Mouse (Mus musculus) gastrocnemius, postnatal 14 days (tissue): ENCODE measurements at regions not wholly inside any gene's neighbourhood (a gene's known extent, or its start where the extent isn't known, plus 50 kb on each side); places are given as distances from the start of the nearest gene placed in this dataset.

Experiments used
- DNase-seq: peaks from one replicate; pipeline ENCODE4 v3.0.0; 2021; ENCODE audit warnings: mixed read lengths
- intact Hi-C: fragments of 180-260 bp; cut with DNase I; formaldehyde crosslinking; loops from one replicate; pipeline ENCODE4 v1.15.1; 2025; ENCODE audit warnings: low total_unique reads

DNA sequence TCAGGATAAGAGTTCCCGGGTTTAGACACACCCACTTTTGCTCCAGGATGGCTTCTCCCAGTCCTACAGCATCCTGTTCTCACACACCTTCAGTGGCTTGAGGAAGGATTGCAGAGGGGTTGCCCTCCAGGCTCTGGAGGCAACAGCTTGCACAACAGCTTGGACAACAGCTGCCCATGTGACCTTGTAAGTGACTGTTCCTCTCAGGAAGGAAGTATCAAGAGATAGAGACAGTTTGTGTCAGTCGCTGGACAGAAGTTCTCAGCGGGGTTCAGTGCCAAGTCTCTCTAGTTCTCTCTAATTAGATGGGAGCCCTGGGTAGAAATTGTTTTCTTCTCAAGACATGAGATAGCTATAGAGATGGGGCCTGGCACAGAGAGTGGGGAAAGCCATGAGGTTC, 252.9 kb upstream of the Tle3 start:
- intact Hi-C loops, result no loop called here
- no peak for DNase-seq

DNA sequence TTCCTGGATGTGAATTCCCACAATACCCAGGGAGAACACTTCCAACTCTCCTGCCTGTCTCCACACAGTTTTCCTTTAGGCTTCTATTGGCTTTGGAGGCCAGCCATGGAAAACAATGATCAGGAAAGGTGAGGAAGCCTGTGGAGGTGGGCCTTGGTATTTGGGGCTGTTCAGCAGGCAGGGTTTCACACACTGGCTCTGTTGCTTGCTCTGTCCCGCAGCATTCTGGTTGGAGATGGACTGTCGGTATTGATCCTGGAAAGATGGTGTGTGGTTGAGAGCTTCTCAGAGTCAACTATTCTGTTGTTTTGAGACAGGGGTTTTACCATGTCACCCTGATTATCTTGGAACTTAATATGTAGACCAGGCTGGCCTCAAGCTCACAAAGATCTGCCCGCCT, 251.6 kb upstream of the Tle3 start:
- no peak for DNase-seq
- intact Hi-C loops, result no loop called here

DNA sequence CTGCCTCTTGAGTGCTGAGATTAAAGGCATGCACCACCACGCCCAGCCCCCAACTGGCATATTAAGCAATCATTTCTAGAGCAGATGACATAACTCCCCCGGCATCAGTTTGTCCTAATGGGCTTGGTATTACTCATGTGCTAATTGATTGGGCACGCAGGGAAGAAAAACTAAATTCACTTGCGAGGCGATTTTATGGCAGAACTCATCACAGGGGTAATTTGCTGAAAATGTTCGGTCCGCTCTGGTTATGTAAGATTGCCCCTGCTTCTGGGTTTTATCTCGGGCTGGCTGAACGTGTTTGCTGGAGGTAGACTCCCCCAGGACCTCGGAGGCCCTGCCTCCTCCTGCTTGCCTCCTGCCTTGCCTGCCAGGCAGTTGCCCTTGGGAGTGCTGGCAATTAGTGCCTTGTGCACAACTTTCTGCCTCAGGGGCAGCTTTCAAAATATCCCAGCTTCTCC, 251.2 kb upstream of the Tle3 start:
- no peak for DNase-seq
- intact Hi-C loops, result no loop called here

DNA sequence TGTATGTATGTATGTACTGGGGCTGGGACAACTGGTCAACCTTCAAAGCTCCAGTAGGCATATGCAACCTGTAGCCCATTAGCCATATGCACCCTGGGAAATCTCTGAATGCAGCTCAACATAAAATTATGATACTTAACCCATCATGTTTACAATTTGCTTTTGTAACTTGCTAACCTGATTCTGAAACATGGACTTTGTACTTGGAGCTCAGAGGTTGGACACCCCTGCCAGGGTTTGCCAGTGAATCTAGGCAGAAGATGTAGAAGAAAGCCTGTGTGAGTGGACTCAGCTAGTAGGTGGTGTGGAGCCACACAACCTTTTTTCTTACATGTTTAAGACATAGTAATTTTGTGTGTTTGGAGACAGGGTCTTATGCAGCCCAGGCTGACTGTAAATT, 248.7 kb upstream of the Tle3 start:
- intact Hi-C loops, result no loop called here

DNA sequence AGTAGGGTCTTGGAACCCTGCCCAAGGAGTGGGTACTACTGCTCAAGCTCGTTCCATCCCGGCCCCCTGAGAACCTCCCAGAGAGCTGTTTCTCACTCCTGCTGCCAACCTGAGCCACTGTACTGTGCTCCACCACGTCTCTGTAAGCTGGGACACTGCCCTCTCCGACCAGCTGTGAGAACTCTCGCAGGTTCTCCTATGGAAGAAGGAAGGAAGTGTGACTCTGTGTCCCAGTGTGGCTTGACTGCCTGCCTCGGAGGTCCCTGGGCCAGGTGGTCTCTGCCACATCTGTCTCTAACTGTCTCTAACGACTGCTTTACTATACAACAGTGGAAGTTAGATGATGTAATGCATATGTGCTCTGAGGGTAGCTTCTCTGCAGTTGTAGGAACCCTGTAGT, 246.4 kb upstream of the Tle3 start:
- intact Hi-C loops, result no loop called here
- no peak for DNase-seq

More for the DNA sequence above, 248.7 kb upstream of the Tle3 start:
- DNase-seq, result no peak

DNA sequence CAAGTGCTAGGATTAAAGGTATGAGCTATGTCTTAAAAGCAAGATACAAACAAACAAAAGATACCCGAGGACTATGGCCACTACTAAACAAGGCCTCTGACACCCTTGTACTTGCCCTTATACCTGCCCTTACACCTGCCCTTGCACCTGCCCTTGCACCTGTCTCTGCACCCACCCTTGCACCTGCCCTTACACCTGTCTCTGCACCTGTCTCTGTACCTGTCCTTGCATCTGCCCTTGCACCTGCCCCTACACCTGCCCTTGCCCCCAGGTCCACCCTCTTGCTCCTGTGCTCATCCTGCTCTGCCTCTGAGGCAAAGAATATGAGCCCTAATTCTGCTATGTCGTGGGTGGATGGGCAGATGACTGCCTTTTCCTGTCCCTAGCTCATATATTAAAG, 244.1 kb upstream of the Tle3 start:
- DNase-seq, result no peak
- intact Hi-C loops, result no loop called here

DNA sequence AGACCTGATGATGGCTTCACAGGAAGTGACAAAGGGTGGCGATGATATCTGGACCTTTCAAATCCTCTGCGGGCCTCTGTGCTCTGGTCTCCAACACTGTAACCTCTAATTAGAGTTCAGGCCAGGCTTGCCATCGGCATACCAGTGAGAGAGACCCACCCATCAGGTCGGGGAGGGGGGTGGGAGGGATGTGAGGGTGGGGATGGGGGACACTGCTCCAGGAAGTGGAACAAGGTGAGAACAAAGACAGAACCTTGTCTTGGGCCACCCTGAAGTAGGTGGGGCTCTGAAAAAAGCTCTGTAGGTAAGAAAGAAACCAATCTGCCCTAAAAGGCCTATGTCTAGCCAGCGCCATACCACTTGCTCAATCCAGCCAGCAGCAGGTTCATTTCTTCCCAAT, 243.0 kb upstream of the Tle3 start:
- DNase-seq, result no peak
- intact Hi-C loops, result no loop called here

DNA sequence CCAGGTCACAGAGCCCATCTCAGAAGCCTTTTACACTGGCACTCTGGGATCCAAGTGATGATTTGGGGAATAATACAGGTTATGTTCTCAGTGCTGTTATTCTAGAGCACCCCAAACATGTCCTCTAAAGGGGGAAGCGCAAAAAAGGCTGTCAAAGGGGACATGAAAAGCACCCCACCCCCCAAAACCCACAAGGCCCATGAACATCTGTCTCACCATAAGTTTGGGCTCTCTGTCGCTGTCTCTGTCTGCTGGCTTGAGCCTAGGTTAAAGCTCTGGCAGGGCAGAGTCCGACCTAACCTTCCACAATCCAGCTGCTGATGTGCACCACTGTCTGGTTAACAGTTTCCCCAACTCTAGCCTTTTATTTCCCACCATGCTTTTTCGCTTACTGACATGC, 241.3 kb upstream of the Tle3 start:
- DNase-seq, result no peak
- intact Hi-C loops, result no loop called here

DNA sequence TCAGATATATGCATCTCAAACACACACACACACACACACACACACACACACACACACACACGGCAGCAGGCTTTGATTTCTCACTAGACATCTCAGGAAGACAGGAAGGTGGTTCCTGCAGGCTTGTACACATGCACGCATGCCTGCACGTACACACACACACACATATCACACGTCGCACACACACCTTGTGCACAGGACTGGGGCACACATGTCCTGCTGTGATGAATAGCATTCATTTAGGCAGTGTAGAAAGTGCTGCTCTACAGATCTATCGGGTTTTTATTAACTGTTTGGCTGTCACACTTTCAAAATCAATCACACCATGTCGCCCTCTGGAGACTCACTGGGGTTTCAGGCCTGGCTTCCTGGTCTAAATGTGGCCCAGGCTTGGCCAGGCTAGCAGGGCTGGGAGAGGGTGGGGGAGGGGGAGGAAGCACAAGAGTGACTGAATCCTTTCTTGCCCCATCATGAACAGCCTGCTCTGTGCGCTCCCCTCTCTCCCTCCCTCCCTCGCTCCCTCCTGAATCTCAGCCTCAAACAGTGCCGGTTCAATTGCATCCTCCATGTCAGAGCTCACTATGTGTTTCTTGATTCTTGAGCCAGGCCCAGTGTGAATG, 236.8 kb upstream of the Tle3 start:
- no peak for DNase-seq
- intact Hi-C loops, result no loop called here

DNA sequence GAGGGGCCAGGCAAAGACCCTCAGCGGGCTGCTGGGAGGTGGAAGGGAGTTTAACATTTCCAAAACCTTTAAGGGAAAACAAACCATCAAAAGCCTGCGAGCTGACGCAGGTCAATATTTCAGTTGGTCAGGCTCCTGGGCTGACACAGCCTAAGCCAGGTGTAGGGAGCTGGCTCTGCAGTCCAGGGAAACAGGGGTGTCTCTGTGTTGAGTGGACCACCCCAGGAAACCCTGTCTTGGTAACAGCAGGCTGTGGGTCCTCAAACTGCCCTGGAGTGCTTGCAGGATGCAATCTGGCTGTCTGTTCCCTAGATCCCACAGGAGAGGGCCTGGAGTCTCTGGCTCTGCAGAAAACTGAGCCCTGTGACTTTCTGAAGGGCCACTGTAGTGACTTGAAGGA, 236.2 kb upstream of the Tle3 start:
- no peak for DNase-seq
- intact Hi-C loops, result no loop called here

DNA sequence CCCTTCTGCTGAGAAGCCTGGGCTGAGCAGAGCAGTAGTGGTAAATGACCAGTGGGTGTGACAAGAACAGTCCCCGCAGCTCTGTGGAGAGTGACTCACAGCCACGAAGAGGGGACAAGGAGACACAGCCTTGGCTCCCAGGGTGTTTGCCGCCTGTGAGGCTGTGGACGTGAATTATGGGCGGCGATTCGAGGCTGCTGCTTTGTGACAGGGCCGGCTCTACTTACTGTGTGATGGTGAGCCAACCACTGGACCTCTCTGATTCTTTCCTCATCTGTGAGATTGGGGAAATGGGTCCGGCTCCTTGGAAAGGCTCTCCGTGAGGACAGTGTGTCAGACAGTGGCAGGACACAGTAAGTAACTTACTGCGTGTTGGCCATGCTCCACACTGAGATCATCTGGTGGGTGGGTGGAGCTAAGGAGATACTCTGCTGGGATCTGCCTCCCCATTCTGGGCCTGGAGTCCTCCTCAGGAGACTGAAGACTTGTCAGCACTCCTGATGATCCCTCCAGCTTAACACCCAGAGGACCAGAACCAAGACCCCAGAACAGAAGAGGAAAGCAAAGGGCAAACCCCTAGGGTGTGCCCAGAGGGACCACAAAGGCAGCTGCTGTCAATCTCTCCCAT, 233.3 kb upstream of the Tle3 start:
- intact Hi-C loops, result no loop called here
- peak; percentile 19 for DNase-seq

DNA sequence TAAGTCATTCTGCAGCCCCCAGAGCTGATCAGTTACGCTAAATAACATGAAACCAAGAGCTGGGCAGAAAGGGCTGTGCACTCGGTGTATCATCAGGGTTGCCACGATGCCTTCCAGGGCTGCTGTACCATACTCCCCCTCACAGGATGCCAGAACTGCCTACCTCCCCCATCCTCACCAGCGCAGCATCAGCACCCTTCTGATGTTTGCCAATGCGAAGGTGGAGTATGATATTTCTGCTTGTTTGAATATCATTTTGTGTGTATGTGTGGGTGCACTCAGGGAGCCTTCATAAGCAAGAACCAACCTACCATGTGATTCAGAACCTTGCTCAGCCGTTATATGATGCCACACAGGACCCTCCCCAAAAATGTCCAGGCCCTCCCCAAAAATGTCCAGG, 229.1 kb upstream of the Tle3 start:
- DNase-seq, result no peak
- intact Hi-C loops, result no loop called here

DNA sequence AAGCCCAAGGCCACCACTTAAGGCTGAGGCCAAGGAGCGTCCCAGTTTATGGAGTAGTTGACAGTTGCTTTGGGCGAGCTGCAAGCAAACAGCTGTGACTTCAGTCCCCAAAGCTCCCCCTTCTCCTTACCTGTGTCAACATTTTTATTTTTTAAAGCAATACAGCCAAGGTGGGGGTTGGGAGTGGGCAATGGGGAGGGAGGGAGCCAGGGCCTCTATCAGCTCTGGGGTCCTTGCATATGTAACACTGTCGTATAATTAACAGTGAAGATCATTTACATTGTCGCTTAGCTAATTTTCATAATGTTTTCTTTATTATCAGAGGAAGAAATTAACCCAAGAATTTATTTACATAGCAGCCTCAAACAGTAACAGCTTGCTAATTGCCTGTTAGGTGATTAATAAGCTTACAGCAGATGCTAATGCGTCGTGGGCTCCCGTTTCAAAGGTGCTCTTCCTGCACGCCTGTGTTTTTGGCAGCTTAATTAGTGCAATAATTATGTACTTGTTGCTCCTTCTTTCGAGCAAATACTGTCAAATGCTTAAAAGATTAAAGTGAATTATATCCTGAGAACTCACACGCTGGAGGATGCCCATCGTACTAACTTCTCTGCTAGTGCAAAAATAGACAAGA, 227.4 kb upstream of the Tle3 start:
- intact Hi-C loops, result no loop called here
- DNase-seq, result no peak

DNA sequence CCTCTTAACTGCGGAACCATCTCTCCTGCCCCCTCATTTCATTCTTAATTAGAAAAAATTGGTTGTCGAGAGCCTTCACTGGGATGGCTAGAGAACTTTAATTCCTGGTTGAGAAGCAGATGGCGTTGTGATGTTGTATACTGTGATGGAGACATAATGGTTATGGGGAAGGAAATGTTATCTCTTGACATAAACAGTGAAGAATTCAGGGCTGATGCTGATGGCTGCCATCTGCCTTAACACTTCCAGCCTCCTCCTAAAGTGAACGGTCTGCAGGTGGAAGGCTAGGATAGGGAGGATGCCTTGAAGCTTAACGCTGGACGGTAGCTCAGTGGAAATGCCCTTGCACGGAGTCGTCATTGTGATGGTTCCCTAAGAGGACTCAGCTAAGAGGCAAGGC, 226.4 kb upstream of the Tle3 start:
- no peak for DNase-seq
- intact Hi-C loops, result no loop called here

DNA sequence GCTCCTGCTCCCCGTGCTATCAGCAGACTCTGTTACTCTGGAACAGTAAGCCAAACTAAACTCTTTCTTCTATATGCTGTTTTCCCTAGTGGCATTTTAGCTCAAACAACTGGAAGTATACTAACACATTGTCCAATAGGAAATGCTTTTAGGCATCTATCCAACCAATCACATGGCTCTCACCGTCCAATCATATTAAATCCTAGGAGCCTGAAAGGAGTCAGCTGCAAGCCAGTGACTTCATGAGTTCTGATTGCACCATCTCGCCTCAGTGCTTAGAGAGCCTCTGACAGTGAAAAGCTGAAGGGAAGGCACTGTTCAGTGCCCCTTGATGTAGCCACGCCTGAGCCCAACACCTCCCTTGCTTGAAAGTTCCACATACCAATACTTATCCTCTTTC, 221.0 kb upstream of the Tle3 start:
- intact Hi-C loops, result no loop called here
- DNase-seq, result no peak

DNA sequence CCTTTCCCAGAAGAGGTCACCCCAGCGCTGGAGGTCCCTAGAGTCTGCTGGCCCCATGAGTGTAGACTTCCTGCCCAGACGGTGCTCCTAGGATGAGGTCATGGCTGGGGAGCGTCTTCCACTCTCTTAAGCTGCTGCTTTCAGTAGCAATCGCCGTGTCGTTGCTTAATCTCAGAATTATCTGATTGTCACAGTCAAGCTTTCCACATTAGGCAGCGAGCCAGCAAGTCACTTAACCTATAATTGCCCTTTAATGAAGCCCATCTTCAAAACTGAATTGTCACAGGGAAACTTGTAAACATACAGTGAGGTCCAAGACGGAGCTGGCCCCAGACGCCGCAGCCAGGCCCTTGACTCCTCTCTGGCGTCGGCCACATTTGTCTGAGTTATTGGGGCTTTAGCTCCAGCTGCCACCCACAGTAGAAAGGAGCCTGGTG, 220.2 kb upstream of the Tle3 start:
- intact Hi-C loops, result no loop called here
- no peak for DNase-seq

DNA sequence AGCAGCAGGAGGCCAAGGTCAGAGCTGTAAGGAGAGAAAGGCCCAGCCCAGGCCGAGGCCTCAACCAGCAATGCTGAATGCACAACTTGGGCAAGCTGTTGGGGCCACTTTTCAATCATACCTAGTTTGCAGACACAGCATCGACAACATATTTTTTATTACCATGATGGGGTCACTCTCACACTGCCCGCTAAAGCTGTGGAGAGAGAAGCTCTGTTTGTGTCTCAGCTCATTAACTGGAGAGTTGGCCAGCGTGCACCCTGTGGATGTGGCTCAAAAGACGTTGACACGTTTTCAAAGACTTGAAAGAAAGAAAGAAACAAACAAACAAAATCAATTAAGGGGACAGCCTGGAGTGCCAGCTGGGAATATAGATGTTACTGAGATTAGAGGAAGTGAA, 217.4 kb upstream of the Tle3 start:
- no peak for DNase-seq

DNA sequence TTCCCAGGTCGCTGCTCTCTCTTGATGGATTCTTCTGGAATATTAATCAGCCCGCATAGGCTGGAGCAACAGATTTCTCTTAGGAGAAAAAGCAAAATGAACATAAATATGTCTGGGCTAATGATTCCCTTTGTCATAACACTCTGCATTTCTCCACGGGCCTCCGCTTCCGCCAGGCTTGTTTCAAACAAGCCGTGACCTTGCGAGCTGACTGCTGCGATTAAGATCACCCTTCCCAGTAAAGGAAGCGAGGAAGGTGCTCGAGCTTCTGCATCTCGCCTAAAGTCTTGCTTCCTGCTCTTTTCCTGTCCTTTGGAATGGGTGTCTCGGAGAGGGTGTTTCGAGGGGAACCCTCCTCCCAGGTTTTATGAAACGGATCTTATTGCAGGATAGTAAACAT, 216.3 kb upstream of the Tle3 start:
- intact Hi-C loops, result no loop called here
- no peak for DNase-seq

More for the DNA sequence above, 217.4 kb upstream of the Tle3 start:
- intact Hi-C loops, result no loop called here

DNA sequence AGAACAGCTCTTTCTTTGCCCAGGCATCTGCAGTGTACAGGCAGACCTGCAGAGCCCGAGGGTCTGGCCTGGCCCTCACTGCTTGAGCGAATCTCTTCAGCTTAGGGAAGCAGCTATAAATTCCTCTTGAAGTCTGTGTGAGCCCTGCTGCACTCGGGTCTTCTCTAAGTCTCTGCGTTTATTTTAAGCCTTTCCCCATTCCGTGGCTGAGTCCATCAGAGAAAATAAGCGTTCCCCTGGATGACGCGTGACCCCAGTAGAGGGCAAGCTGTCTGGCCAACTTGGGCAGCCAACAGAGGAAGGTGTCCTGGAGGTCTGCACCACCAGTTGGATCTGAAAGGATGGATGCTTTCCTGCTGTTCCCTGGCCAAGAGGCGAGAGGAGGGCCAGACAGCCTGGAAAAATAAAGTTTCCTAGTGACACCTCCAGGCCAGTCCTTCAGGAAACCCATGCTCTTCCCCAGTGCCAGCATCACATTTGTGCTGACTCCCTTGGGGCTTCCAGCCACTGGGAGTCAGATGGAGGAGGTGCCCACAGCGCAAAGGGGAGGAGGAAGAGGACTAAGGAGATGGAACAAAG, 213.9 kb upstream of the Tle3 start:
- no peak for DNase-seq
- intact Hi-C loops, result no loop called here

DNA sequence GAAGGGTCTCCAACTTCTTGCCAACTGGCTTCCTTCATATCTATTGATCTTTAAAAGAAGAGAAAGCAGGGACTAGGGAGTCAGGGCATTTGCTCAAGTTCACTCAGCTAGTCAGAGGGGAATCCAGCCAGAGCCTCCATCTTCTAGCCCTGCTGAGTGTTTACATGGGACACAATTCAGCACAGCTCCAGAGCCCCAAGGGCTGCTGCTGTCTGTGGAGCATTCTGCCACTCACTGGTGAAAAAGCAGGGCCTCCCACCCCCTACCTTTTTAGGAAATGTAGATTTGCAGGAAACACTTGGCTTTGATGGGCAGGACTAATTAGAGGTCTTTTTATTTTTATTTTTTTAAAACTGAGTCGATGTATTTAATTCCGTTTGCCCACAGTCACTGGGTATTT, 213.0 kb upstream of the Tle3 start:
- intact Hi-C loops, result no loop called here
- DNase-seq, result no peak

DNA sequence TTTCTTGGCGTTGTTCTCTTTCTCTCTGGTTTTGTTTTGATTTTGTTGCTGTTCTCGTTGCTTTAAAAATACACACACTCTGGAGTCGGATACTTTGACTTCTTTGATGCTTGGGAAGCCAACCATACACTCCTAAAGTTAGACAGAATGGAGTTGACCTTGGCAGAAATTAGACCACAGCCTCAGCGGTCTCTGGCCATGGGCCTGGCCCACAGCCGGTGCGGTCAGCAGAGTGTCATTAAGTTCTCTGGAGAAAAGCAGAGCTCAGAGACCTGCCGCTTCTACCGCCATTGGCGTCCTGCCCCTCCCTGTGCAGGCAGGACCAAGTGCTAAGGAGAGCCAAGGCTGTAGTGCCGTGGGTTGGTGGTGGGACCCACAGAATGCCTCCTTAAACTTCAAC, 212.6 kb upstream of the Tle3 start:
- no peak for DNase-seq
- intact Hi-C loops, result no loop called here
